Mouse (Mus musculus): ENCODE measurements around the gene B4galt7. TPM values are rescaled to one million over a fixed set of nuclear protein-coding genes. Genes with fewer than 3 reads are reported as not detected.
"Not testable (repeated sequence)": the region's sequence is repeated elsewhere in the genome, so short reads cannot be mapped to it uniquely, and the experiment has no call there.

Gene B4galt7
- polyA plus RNA-seq, 1 experiment: 25.2 TPM

GRCm38 (mm10) chr13:55571027-55571751 is 28.5 kb upstream of the B4galt7 start, which contains the start of gene Fam193b:
Gene Fam193b (minus strand): TSS chr13:55571120.
- Histone ChIP-seq H3K27ac (ENCODE audit: insufficient read depth, low read depth, low read length) (peak within 1 kb of the TSS; percentile 4; the same call in 1 of the 2 replicates), H3K4me1 (ENCODE audit: control insufficient read depth, insufficient read depth, low read length) (peaks cover 14% of the 10 kb centered on the region), H3K4me3 (ENCODE audit: insufficient read depth, low read length) (peak within 1 kb of the TSS; percentile 99)
- no peak for TF ChIP-seq POLR2A (IDR thresholded peaks at IDR 0.05; ENCODE audit: borderline replicate concordance, low read depth, low read length)
- TF ChIP-seq CTCF (IDR thresholded peaks at IDR 0.05; ENCODE audit: low read depth, low read length): no peak

GRCm38 (mm10) chr13:55571977-55572376 is 27.7 kb upstream of the B4galt7 start:
- Histone ChIP-seq H3K27ac (ENCODE audit: insufficient read depth, low read depth, low read length) (no peak overlapping the region), H3K4me1 (ENCODE audit: control insufficient read depth, insufficient read depth, low read length) (peaks cover 12% of the 10 kb centered on the region), H3K4me3 (ENCODE audit: insufficient read depth, low read length) (no peak overlapping the region)
- TF ChIP-seq CTCF (IDR thresholded peaks at IDR 0.05; ENCODE audit: low read depth, low read length) (no peak), POLR2A (IDR thresholded peaks at IDR 0.05; ENCODE audit: borderline replicate concordance, low read depth, low read length) (no peak)

- Histone ChIP-seq H3K27ac (ENCODE audit: insufficient read depth, low read depth, low read length) (no peak within 1 kb of the TSS), H3K4me3 (ENCODE audit: insufficient read depth, low read length) (no peak within 1 kb of the TSS), H3K4me1 (ENCODE audit: control insufficient read depth, insufficient read depth, low read length) (peaks cover 14% of the 10 kb centered on the region)
- TF ChIP-seq CTCF (IDR thresholded peaks at IDR 0.05; ENCODE audit: low read depth, low read length): no peak
- no peak for TF ChIP-seq POLR2A (IDR thresholded peaks at IDR 0.05; ENCODE audit: borderline replicate concordance, low read depth, low read length)
Observed at GRCm38 (mm10) chr13:55573432-55573831, 26.3 kb upstream of the B4galt7 start, which contains the start of gene Tmed9. Gene Tmed9 (plus strand): TSS chr13:55573732.

- H3K4me3 ChIP-seq (ENCODE audit: insufficient read depth, low read length): no peak overlapping the region
- no peak for TF ChIP-seq CTCF (IDR thresholded peaks at IDR 0.05; ENCODE audit: low read depth, low read length)
- TF ChIP-seq POLR2A (IDR thresholded peaks at IDR 0.05; ENCODE audit: borderline replicate concordance, low read depth, low read length): no peak
- peaks cover 14% of the 10 kb centered on the region for H3K4me1 ChIP-seq (ENCODE audit: control insufficient read depth, insufficient read depth, low read length)
- H3K27ac ChIP-seq (ENCODE audit: insufficient read depth, low read depth, low read length): no peak overlapping the region
Observed at GRCm38 (mm10) chr13:55574321-55574720, 25.4 kb upstream of the B4galt7 start.

- TF ChIP-seq POLR2A (IDR thresholded peaks at IDR 0.05; ENCODE audit: borderline replicate concordance, low read depth, low read length) (no peak), CTCF (IDR thresholded peaks at IDR 0.05; ENCODE audit: low read depth, low read length) (no peak)
- Histone ChIP-seq H3K4me3 (ENCODE audit: insufficient read depth, low read length) (no peak overlapping the region), H3K4me1 (ENCODE audit: control insufficient read depth, insufficient read depth, low read length) (peaks cover 6% of the 10 kb centered on the region)
Observed at GRCm38 (mm10) chr13:55575932-55576331, 23.8 kb upstream of the B4galt7 start.

GRCm38 (mm10) chr13:55576872-55577271 is 22.8 kb upstream of the B4galt7 start:
- not testable (repeated sequence) for H3K4me3 ChIP-seq (ENCODE audit: insufficient read depth, low read length)

More at GRCm38 (mm10) chr13:55575932-55576331, 23.8 kb upstream of the B4galt7 start:
- no peak overlapping the region for H3K27ac ChIP-seq (ENCODE audit: insufficient read depth, low read depth, low read length)

GRCm38 (mm10) chr13:55578086-55578485 is 21.6 kb upstream of the B4galt7 start:
- TF ChIP-seq CTCF (IDR thresholded peaks at IDR 0.05; ENCODE audit: low read depth, low read length): no peak
- no peak for TF ChIP-seq POLR2A (IDR thresholded peaks at IDR 0.05; ENCODE audit: borderline replicate concordance, low read depth, low read length)
- peaks cover 2% of the 10 kb centered on the region; the same call in 1 of the 2 replicates for H3K4me1 ChIP-seq (ENCODE audit: control insufficient read depth, insufficient read depth, low read length)
- no peak overlapping the region for H3K4me3 ChIP-seq (ENCODE audit: insufficient read depth, low read length)
- H3K27ac ChIP-seq (ENCODE audit: insufficient read depth, low read depth, low read length): no peak overlapping the region

More at GRCm38 (mm10) chr13:55576872-55577271, 22.8 kb upstream of the B4galt7 start:
- not testable (repeated sequence) for H3K27ac ChIP-seq (ENCODE audit: insufficient read depth, low read depth, low read length); H3K4me1 ChIP-seq (ENCODE audit: control insufficient read depth, insufficient read depth, low read length)

- H3K4me3 ChIP-seq (ENCODE audit: insufficient read depth, low read length): no peak overlapping the region
- H3K27ac ChIP-seq (ENCODE audit: insufficient read depth, low read depth, low read length): no peak overlapping the region
- TF ChIP-seq CTCF (IDR thresholded peaks at IDR 0.05; ENCODE audit: low read depth, low read length) (no peak), POLR2A (IDR thresholded peaks at IDR 0.05; ENCODE audit: borderline replicate concordance, low read depth, low read length) (no peak)
- H3K4me1 ChIP-seq (ENCODE audit: control insufficient read depth, insufficient read depth, low read length): peaks cover 3% of the 10 kb centered on the region
Observed at GRCm38 (mm10) chr13:55591961-55592490, 7.7 kb upstream of the B4galt7 start.

- peaks cover 3% of the 10 kb centered on the region for H3K4me1 ChIP-seq (ENCODE audit: control insufficient read depth, insufficient read depth, low read length)
- peak; percentile 62; the same call in 1 of the 2 replicates for TF ChIP-seq POLR2A (IDR thresholded peaks at IDR 0.05; ENCODE audit: borderline replicate concordance, low read depth, low read length)
- no peak for TF ChIP-seq CTCF (IDR thresholded peaks at IDR 0.05; ENCODE audit: low read depth, low read length)
- H3K4me3 ChIP-seq (ENCODE audit: insufficient read depth, low read length): peak overlapping the region; percentile 79
- peak overlapping the region; percentile 5; the same call in 1 of the 2 replicates for H3K27ac ChIP-seq (ENCODE audit: insufficient read depth, low read depth, low read length)
Observed at GRCm38 (mm10) chr13:55592512-55593253, 7.0 kb upstream of the B4galt7 start.

All from bone marrow macrophage, adult 2 months (primary cell).